Mouse (Mus musculus): ENCODE measurements around the gene 1810037I17Rik. TPM values are rescaled to one million over a fixed set of nuclear protein-coding genes. Genes with fewer than 3 reads are reported as not detected.
"Not testable (repeated sequence)": the region's sequence is repeated elsewhere in the genome, so short reads cannot be mapped to it uniquely, and the experiment has no call there.

Gene 1810037I17Rik
- total RNA-seq, 2 experiments from 2014 or later: 15.9 to 60.1 TPM

DNA sequence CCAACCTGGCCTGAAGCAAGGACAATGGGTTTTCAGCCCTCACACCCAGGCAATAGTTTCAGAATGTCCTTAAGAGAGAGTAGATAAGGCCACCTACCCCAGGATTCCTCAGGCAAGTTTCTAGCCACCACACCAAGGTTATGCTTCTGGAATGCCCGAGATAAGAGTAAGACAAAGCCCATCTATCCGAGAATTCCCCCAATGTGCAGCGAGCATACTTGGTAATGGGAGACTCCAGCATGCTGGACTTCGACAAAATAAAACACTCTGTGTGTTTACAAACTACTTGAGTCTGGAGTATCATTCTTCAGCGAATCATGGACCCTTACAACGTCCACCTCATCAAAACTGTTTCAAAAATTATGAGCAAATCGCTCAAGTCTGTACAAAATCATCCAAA, 856 bp upstream of the 1810037I17Rik start:
- 0 out of 2 replicates have a peak, but pooled peaks have one; percentile 23 for ATAC-seq (replicated peaks; ENCODE audit: low FRiP score, low TSS enrichment, poor library complexity, severe bottlenecking)

DNA sequence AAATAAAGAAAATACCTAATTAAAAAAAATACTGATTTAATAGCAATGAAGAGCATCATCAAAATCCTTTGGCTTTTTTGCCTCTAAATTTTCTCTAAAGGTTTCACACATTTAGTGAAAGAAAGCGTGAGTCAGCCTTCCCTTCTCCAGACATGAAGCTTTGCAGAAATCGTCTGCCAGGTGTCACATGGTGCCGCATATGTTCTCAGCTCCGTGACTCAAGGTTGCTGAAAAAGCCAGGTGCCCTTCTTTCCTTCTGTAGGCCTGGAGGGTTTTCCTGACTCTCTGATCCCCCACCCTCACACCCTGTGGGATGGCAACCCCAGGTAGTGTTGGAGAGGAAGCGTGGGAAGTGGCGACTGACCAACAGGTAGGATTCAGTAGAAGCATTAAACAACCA, 5.7 kb downstream of the 1810037I17Rik start:
- ATAC-seq (replicated peaks; ENCODE audit: low FRiP score, low TSS enrichment, poor library complexity, severe bottlenecking): no peak

GRCm38 (mm10) chr3:122932466-122932865, 8.5 kb downstream of the 1810037I17Rik start:
- ATAC-seq (replicated peaks; ENCODE audit: low FRiP score, low TSS enrichment, poor library complexity, severe bottlenecking): no peak

GRCm38 (mm10) chr3:122937176-122937575, 13.2 kb downstream of the 1810037I17Rik start:
- not testable (repeated sequence) for ATAC-seq (replicated peaks; ENCODE audit: low FRiP score, low TSS enrichment, poor library complexity, severe bottlenecking)

DNA sequence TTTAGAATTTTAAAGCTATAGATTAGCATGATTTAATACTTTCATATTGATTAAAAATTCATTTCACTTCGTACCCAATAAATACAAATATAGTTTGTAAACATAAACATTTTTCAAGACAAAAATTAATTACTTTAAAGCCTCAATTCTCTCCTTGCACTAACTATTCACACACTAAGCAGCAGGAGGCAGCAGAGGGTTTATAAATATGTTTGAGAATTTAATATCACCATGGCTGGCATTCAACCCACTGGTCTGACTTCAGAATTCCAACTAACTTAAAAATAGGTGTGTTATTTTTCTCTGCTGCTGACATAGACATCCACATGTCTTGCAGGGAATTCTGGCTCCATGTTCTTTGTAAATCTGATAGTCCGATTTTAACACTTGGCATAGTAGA, 15.2 kb downstream of the 1810037I17Rik start:
- peak; percentile 82 for ATAC-seq (replicated peaks; ENCODE audit: low FRiP score, low TSS enrichment, poor library complexity, severe bottlenecking)

DNA sequence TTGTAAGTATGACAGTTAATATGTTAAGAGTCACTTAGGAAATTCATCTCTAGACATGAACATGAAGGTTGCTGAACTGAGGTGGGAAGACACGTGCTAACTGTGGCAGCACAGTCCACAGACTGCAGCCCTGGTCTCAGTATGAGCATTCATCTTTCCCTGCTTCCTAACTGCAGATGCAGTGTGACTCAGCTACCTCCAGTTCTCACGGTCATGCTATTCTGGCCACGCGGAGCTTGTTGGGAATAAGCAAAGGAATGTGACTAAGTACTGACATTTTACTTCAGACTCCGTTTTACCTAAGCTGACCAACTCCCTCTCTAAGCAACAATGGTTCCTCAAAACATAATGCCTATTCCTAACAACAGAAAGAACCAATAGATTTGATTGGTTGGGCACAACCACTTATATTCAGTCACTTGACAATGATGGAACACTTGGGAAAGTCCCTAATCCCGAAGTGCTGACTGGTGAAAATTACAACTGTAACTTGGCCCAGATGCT, 19.4 kb downstream of the 1810037I17Rik start:
- no peak for ATAC-seq (replicated peaks; ENCODE audit: low FRiP score, low TSS enrichment, poor library complexity, severe bottlenecking)

DNA sequence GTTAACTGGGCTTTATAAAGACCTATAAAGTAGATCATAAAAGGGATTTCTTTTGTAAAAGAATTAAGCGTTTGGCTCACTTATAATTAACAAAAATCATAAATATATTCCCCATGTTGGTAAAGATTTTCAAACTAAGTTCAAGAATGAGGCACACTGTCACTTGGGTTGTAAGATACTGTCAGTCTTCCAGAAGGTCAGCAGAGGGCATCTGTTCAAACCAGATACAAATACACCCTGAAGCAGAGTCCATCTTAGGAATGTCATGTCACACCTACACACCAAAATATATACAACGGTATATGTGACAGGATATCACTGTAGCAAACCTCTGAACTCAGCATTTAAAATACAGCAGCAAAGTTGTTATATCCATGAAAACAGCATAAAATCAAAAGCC, 26.1 kb downstream of the 1810037I17Rik start:
- ATAC-seq (replicated peaks; ENCODE audit: low FRiP score, low TSS enrichment, poor library complexity, severe bottlenecking): no peak

- ATAC-seq (replicated peaks; ENCODE audit: low FRiP score, low TSS enrichment, poor library complexity, severe bottlenecking): no peak
Observed at GRCm38 (mm10) chr3:122964301-122964700, 40.3 kb downstream of the 1810037I17Rik start.

DNA sequence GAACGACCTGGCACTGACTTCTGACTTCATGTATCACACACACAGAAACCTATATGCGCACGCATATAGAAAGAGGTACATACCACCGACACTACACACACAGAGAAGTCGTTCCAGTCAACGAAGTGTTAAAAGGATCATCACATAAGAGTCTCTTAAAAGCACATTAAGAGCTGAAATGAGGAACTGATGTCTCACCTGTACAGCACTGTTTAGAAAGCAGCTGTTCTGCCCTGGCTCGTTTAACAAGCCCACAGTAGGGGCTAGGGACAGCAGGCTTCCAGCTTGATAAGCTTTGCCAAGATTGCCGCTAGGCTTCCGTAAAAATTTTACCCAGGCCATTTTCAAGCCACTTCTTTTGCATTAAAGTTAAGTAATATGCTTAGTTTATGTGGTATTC, 44.4 kb downstream of the 1810037I17Rik start:
- ATAC-seq (replicated peaks; ENCODE audit: low FRiP score, low TSS enrichment, poor library complexity, severe bottlenecking): no peak

DNA sequence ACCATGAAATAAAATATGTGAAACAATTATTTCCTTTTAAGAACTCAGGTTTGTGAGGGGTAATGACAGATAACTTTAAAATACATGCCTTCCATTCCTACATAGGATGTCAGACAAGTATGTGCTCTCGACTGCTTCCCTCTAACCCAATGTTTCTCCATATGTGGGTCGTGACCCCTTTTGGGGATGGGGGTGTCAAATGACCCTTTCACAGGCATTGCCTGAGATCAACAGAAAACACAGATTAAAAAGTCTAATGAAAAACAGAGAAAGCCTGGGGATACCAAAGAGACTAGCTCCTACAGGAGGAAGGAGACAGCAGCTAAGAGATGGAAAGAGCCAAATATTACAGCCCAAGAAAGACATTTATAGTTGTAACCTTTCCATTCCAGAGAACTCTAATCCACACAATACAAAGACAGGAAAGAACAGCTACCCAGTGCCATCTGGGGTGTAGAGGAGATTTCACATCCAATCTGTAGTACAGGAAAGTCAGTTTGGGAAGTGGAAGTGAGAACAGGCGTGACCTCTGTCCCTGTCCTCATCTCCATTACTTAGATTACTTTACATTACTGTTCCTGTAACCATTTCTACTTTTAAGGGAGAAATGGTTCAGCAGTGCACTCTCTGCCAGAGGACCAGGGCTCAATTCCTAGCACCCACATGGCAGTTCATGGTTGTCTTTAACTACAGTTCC, 48.3 kb downstream of the 1810037I17Rik start:
- ATAC-seq (replicated peaks; ENCODE audit: low FRiP score, low TSS enrichment, poor library complexity, severe bottlenecking): no peak

- no peak for ATAC-seq (replicated peaks; ENCODE audit: low FRiP score, low TSS enrichment, poor library complexity, severe bottlenecking)
Observed at GRCm38 (mm10) chr3:122974833-122975232, 50.8 kb downstream of the 1810037I17Rik start.

- ATAC-seq (replicated peaks; ENCODE audit: low FRiP score, low TSS enrichment, poor library complexity, severe bottlenecking): no peak
Observed at GRCm38 (mm10) chr3:122975363-122975762, 51.4 kb downstream of the 1810037I17Rik start.

Other genes with a start within 250 kb of the 1810037I17Rik start
- 4.5 and 8.2 TPM in 2 replicates for gene Pde5a, start 195.3 kb upstream of the 1810037I17Rik start, total RNA-seq (2014; fragmentation: Nextera tagmentation)
- 3.4 and 7.8 TPM in 2 replicates for gene Pde5a, start 195.3 kb upstream of the 1810037I17Rik start, total RNA-seq (2017)
- not detected in 2 replicates for gene Fabp2, start 29.1 kb upstream of the 1810037I17Rik start, total RNA-seq (2014; fragmentation: Nextera tagmentation)
- not detected in 2 replicates for gene Fabp2, start 29.1 kb upstream of the 1810037I17Rik start, total RNA-seq (2017)
- not detected in 2 replicates for gene Gm10959, start 4.8 kb upstream of the 1810037I17Rik start, total RNA-seq (2014; fragmentation: Nextera tagmentation)
- not detected in 2 replicates for gene Gm10959, start 4.8 kb upstream of the 1810037I17Rik start, total RNA-seq (2017)
- gene Usp53, start 60.3 kb downstream of the 1810037I17Rik start, total RNA-seq (2014; fragmentation: Nextera tagmentation): 4.4 and 5.6 TPM in 2 replicates
- gene Usp53, start 60.3 kb downstream of the 1810037I17Rik start, total RNA-seq (2017): 2.0 and 5.6 TPM in 2 replicates
- gene Myoz2, start 110.8 kb downstream of the 1810037I17Rik start, total RNA-seq (2014; fragmentation: Nextera tagmentation): not detected in 2 replicates
- not detected in 2 replicates for gene Myoz2, start 110.8 kb downstream of the 1810037I17Rik start, total RNA-seq (2017)

Data from megakaryocyte-erythroid progenitor cell, adult 5-6 weeks (primary cell).